Mouse (Mus musculus): ENCODE results near the gene Kdm4c. TPM values are rescaled to one million over a fixed set of nuclear protein-coding genes. Genes with fewer than 3 reads are reported as not detected.
A peak's percentile ranks its signal among the peaks of the same experiment; 100 is the strongest.
"Not testable (repeated sequence)": the region's sequence is repeated elsewhere in the genome, so short reads cannot be mapped to it uniquely, and the experiment has no call there.

Kdm4c gene
- total RNA-seq (2017) = 34.8 to 55.5 TPM (median 35.1 TPM) in 3 replicates

DNA sequence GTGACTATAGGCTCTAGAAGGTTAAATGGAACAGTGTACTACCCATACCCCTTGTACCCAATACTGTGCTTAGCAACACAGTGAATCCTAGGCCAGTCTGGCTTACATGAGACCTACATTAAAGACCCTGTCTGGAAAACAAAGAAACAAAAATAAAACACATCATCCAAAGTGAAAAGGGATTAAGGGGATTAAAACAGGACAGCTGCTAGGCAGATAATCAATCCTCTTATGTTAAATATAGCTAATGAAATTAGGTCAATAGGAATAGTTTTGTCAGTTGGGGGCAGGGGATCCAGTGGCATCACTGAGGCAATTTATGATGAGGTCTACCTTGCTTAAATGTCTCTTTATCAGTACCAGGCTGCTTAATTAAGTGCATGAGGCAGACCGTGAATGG lies at the start of gene Kdm4c:
Gene Kdm4c, plus strand, starts transcription at position 322 of the 400 bp plus-strand sequence.
- ATAC-seq (replicated peaks; ENCODE audit: insufficient number of reproducible peaks, low FRiP score, low TSS enrichment, poor library complexity, severe bottlenecking) = no peak

DNA sequence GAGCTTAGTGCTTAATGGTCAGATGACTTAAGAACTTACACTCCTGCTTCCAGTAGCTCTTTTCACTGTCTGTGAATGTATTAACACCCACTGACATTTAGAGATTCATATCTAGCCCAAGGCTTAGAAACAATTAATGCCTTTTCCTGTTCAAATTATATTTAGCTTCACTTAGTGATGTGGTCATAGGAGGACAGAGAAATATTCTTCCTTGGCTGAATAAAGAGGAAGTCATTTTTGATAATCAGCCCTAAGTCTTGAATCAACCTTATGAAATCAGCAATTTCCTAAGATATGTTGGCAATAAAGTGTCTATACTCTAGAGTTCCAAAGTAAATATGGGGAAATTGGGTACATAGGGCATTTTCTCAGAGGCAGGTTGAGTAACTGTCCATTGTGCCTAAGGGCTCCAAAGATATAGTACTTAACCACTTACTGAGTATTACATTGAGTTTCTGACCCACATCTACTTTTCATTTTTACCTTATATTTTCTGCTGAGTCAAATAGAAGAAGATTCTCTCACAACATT lies 41.0 kb upstream of the Kdm4c start:
- ATAC-seq (replicated peaks; ENCODE audit: insufficient number of reproducible peaks, low FRiP score, low TSS enrichment, poor library complexity, severe bottlenecking) = no peak

DNA sequence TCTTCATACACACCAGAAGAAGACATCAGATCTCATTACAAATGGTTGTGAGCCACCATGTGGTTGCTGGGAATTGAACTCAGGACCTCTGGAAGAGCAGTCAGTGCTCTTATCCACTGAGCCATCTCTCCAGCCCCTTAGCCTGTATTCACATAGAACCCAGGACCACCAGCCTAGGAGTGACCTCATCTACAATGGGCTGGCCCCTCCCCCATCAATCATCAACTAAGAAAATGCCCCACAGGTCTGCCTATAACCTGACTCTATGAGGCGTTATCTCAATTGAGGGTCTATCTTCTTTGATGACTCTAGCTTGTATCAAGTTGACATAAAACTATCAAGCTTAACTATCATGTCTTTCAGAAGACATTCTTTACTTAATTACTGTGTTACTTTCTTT lies 20.5 kb upstream of the Kdm4c start:
- ATAC-seq (replicated peaks; ENCODE audit: insufficient number of reproducible peaks, low FRiP score, low TSS enrichment, poor library complexity, severe bottlenecking) = not testable (repeated sequence)

DNA sequence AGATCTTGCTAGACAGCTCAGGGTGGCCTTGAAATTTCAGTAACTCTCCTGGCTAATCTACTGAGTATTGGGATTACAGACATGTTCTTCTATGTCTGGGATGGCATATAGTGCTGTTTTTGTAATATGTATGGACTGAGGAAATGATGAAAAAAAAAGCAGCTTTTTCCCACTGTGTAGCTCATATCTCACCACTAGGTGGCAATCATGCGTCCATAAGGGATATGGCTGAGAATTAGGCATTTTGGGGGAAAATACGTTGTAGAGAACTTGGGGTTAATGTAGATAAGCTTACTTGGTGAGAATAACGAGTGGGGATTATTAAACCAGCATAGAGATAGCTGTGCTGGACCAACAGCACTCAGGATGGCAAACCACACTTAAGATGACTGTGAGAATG lies 19.9 kb upstream of the Kdm4c start:
- ATAC-seq (replicated peaks; ENCODE audit: insufficient number of reproducible peaks, low FRiP score, low TSS enrichment, poor library complexity, severe bottlenecking) = no peak

DNA sequence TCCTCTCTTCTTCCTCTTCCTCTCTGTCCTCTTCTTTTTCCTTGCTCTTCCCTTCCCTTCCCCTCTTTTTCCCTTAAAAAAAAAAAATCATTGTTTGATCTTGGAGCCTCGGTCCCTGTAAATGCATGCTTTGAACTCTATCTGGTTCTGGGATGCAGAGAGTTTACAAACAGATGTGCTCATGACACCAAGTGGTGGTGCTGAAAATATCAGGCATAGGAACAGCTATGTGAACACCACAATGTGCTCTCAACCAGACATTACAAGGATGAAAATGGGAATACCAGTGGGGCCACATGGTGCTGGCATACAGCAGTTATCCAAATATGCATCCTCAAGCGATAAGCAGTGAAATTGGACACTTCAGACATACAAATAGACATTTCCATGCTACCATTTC lies 18.1 kb upstream of the Kdm4c start:
- ATAC-seq (replicated peaks; ENCODE audit: insufficient number of reproducible peaks, low FRiP score, low TSS enrichment, poor library complexity, severe bottlenecking) = no peak

DNA sequence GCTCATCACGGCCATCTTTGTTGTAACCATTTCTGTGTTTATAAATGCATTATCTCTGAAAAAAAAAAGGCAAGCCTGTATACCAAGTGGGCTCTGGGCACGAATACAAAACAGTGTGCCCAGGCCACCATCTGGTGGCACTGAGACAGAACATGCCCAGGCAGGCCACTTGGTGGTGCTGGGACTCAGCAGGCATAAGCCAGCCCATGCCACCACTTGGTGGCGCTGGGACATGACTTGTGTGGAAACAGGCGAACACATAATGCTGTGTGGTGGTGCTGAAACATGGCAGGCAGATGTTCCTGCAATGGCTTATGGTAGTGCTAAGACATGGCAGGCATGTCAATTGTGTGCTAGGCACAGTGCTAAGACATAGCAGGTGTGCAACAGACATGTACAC lies 11.3 kb upstream of the Kdm4c start:
- ATAC-seq (replicated peaks; ENCODE audit: insufficient number of reproducible peaks, low FRiP score, low TSS enrichment, poor library complexity, severe bottlenecking) = no peak

DNA sequence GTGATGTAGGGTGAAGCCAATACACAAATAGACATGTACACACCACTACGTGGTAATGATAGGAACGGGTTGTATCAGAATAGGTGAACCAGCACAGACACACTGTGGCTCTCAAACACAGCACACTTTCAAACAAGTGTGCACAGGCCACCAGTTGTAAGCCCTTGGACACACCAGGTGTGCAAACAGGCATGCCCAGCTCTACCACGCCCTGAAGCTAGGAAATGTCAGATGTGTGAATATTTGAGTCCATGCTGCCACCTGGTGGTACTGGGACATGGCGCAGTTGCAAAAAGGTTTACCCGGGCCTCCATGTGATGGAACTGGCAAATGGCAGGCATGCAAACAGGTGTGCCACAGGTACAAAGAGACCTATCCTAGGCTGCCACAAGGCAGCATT lies 10.9 kb upstream of the Kdm4c start:
- ATAC-seq (replicated peaks; ENCODE audit: insufficient number of reproducible peaks, low FRiP score, low TSS enrichment, poor library complexity, severe bottlenecking) = peak; percentile 31; the same call in 1 of the 2 replicates

DNA sequence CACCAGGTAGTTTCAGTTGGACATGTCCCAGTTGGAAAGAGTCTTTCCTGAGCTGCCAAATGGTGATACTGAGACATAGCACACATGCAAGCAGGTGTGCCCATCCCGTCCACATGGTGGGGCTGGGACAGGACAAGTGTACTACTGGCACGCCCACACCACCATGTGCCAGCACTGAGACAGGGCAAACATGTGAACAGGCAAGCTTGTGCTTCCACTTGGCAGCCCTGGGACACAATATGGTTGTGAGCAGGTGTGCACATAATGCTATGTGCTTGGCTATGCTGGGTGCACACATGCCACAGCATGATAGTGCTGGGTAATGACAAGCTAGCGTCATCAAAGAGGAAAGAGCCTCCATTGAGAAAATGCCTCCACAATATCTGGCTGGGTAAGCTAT lies 8.8 kb upstream of the Kdm4c start:
- ATAC-seq (replicated peaks; ENCODE audit: insufficient number of reproducible peaks, low FRiP score, low TSS enrichment, poor library complexity, severe bottlenecking) = no peak

DNA sequence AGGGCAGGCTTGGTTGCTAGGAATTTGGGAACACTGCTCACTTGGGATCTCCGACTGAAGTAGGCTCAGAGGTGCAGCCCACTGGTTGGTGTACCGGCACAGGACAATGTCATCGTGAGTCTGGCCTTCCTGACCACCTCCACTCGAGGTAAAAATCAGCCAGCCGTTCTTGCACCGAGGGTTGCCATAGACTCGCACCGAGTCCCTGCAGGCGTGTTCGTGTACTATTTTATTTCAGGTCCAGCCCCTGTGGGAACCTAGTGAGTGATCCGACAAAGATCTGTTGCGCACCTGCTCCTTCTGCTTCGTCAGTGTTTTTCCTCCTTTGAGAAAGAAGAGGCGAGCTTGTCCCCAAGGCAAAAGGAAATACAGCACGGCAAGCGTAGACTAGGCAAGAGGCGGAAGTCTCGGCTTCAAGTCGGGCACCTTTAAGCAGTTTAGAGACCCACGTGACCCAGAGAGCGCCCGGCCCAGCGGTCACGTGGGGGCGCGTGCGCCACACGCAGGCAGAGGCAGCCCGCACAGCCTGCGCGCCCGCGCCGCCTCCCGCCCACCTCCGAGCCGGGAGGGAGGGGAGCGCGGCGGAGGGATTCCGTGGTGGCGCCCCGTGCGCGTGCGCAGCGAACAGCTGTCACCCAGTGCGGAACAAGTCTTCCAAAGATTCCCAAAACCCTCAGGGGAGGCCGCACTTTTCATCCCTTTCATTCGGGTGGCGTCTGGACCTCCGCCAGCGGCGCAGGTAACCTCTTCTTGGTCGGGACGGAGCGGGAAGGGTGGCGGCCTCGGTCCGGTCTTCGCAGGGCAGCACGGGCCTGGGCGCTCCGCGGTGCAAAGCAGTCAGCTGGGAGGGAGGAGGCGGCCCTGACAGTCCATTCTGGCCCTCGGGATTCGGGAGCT lies 9.3 kb downstream of the Kdm4c start:
- peak; percentile 88 for ATAC-seq (replicated peaks; ENCODE audit: insufficient number of reproducible peaks, low FRiP score, low TSS enrichment, poor library complexity, severe bottlenecking)

DNA sequence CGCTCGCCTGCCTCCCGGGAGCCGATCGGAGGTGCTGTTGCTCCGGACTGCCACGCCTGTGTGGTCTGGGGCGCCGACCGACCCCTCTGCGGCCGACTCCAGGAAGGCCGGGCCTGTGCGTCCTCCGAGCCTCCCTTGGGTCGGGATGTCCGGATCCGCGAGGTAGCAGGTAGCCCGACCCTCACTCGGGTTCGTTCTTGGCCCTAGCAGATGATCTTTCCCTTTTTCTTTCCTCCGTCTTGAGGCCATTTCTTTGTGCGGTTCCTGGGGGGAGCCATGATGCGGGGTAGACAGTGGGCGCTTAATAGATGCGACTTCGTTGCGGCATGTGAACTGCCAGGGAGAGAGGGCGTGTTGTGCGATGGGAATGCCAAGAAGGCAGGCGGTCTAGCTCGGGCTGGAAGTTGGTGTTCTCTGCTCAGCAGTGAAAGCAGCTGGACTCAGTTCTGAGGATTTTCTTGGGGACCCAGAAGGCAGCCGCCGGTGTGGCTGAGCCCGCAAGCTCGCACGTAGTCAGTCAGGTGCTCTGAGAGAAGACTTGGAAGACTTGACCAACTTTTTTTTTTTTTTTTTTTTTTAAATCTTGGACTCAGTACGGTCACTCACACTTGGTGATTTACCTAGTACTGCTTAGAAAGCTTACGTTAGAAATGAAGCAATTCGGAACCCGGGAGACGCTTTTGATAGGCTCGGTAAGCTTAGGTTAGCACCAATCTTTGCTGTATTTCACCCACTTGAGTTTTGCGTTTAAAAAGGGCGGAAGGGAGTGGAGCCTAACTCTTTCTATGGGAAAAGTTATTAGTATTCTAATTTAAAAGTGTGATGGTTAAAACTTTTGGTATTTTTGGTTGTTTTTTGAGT lies 10.2 kb downstream of the Kdm4c start:
- peak; percentile 11; the same call in 1 of the 2 replicates for ATAC-seq (replicated peaks; ENCODE audit: insufficient number of reproducible peaks, low FRiP score, low TSS enrichment, poor library complexity, severe bottlenecking)

DNA sequence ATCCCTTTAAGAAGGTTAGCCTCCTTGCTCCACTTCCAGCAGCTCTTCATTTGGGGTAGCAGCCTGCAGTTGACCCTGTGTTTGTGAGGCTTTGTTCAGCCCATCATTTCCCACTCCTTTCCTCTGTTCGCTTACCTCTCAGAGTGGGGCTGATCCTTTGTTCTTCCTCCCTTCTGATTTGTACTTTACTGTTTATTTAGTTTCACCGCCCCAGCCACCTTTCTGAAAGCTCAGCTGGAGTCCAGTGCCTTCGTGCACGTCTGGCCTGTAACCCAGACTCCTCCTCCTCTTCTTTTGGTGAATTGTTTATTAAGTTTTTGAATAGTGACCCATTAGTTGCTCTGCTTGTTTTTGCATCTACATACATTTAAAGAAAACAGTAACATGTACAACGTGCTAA lies 15.6 kb downstream of the Kdm4c start:
- ATAC-seq (replicated peaks; ENCODE audit: insufficient number of reproducible peaks, low FRiP score, low TSS enrichment, poor library complexity, severe bottlenecking) = no peak

DNA sequence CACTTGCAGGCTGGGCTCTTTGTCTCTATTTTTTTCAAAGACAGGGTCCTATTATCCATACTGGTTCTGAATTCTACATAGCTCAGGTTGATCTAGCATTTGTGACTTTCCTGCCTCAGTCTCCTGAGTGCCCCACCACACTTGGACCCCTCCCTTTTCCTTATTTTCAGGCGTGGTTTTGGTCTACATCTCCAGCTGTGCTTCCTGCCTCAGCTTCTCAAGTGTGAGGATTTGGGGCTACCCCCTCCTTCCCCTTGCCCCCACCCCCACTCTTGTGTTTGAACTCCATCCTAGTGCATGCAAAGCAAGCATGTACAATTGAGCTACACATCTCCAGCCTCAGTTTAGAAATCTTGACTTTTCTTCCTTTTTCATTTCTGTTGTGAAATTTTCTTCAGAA lies 16.2 kb downstream of the Kdm4c start:
- ATAC-seq (replicated peaks; ENCODE audit: insufficient number of reproducible peaks, low FRiP score, low TSS enrichment, poor library complexity, severe bottlenecking) = no peak

DNA sequence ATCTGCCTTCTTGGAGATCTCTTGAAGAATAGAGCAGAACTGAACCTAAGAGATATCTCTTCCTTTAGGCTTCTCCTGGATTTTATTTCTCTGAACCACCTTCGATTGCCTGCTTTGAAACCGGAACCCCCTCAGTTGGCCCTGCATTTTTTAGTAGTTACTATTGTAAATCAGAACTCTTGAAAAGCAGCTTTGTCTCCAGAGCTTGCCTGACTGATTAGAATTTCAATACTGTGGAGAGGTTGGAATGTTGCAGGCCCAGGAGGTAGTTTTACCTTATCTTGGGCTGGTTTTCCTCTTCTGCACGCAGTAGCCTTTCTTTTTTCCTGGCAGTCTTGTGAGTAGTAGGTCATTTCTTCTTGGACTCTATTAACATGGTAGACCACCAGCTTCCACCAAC lies 17.0 kb downstream of the Kdm4c start:
- ATAC-seq (replicated peaks; ENCODE audit: insufficient number of reproducible peaks, low FRiP score, low TSS enrichment, poor library complexity, severe bottlenecking) = no peak

DNA sequence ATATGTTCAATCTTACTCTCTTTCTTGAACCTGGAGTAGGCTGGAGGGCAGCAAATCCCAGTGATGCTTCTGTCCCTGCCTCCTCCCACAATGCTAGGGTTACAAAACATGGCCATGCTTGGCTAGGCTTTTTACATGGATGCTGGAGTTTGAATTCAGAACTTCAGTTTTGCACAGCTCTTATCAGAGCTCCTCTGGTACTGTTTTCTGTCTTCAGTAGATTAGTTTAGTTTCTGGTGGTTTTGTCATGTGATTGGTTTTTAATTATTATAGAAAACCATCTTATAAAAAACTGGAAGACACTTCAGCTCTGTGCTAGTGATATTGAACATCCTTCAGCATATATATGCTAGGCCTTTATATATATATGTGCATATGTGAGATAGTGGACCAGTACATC lies 19.6 kb downstream of the Kdm4c start:
- ATAC-seq (replicated peaks; ENCODE audit: insufficient number of reproducible peaks, low FRiP score, low TSS enrichment, poor library complexity, severe bottlenecking) = no peak

DNA sequence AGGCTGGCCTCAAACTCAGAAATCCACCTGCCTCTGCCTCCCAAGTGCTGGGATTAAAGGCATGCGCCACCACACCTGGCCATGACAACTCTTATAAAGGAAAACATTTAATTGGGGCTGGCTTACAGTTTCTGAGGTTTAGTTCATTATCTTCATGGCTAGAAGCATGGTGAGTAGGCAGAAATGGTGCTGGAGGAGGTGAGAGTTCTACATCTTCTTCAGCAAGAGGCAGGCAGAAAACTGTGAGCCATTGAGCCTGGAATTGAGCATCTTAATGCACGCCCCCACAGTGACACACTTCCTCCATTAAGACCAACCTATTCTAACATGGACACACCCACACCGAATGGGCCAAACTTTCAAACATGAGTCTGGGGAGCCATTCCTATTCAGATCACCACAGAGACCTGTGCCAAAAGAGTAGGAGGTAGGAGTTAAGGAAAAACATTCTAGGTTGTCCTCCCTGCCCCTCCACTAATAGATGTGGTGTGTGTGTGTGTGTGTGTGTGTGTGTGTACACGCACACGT lies 22.2 kb downstream of the Kdm4c start:
- no peak for ATAC-seq (replicated peaks; ENCODE audit: insufficient number of reproducible peaks, low FRiP score, low TSS enrichment, poor library complexity, severe bottlenecking)

DNA sequence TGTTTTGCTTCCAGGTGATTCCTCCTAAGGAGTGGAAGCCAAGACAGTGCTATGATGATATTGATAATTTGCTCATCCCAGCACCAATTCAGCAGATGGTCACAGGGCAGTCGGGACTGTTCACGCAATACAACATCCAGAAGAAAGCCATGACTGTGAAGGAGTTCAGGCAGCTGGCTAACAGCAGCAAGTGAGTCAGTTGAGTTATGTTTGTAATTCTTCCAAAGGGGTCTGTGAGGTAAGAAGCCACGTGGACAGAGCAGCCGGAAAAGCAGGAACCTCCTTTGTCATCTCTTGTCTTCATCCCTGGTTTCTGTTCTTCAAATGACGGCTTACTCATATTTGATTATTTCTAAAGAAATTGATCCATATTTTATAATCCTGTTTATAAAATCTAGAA lies 28.9 kb downstream of the Kdm4c start:
- no peak for ATAC-seq (replicated peaks; ENCODE audit: insufficient number of reproducible peaks, low FRiP score, low TSS enrichment, poor library complexity, severe bottlenecking)

DNA sequence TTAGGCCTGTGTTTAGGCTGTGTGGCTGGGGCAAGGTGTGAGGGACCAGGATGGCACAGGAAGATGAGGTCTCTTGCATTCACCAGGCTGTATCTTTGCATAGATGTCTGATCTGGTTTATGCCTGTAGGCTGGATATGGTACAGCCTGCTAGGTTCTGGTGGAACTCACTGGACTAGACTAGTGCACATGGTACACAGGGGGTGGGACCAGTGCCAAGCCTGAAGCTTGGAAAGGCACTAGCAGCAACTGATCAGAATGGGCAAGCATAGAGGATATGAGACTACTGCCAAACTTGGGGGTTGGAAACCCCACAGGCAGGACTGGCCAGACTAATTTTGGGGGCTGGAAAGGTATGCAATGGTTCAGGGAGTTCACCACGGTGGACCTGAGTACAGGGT lies 35.2 kb downstream of the Kdm4c start:
- ATAC-seq (replicated peaks; ENCODE audit: insufficient number of reproducible peaks, low FRiP score, low TSS enrichment, poor library complexity, severe bottlenecking) = no peak

DNA sequence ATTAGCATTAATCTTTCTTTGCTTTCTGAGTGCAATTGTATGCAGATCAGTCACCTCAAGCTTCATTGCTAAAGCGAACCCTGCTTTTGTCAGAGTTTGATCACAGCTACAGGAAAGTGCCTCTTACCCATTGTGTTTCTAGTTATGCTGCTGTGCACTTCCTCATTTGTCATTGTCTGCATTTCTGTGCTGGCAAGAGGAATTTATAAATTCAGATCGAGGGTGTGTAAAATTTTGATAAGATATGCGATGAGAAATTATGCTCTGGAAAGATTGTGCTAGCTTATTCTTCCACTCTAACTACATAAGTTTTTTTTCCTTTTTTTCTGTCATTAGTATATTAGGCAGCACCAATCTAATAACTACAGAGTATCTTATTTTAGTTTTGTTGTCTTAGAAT lies 37.9 kb downstream of the Kdm4c start:
- ATAC-seq (replicated peaks; ENCODE audit: insufficient number of reproducible peaks, low FRiP score, low TSS enrichment, poor library complexity, severe bottlenecking) = no peak

DNA sequence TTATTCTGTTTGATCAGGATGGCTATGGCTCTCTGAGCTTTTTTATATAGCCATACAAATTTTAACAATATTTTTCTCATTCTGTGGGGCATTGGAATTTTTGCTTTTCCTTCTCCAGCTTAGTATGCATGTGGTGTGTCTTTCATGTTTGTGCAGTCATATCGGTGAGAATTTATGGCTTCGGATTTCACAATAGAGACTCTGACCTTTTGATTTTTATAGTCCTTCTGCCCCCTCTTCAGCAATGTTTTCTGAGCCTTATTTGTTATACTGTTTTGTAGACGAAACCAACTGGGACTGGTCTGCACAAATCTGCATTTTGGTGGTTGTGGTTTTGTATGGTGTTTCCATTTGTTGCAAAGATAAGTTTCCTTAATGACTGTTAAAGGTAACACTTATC lies 45.6 kb downstream of the Kdm4c start:
- ATAC-seq (replicated peaks; ENCODE audit: insufficient number of reproducible peaks, low FRiP score, low TSS enrichment, poor library complexity, severe bottlenecking) = no peak

All from monocyte, adult 5-6 weeks (primary cell).